Mouse (Mus musculus): Measurements from ENCODE around the gene Hoxc8. TPM values are rescaled to one million over a fixed set of nuclear protein-coding genes. Genes with fewer than 3 reads are reported as not detected.

Hoxc8 gene
- polyA plus RNA-seq (2012; ENCODE audit: low replicate concordance), result not detected in 2 replicates

DNA sequence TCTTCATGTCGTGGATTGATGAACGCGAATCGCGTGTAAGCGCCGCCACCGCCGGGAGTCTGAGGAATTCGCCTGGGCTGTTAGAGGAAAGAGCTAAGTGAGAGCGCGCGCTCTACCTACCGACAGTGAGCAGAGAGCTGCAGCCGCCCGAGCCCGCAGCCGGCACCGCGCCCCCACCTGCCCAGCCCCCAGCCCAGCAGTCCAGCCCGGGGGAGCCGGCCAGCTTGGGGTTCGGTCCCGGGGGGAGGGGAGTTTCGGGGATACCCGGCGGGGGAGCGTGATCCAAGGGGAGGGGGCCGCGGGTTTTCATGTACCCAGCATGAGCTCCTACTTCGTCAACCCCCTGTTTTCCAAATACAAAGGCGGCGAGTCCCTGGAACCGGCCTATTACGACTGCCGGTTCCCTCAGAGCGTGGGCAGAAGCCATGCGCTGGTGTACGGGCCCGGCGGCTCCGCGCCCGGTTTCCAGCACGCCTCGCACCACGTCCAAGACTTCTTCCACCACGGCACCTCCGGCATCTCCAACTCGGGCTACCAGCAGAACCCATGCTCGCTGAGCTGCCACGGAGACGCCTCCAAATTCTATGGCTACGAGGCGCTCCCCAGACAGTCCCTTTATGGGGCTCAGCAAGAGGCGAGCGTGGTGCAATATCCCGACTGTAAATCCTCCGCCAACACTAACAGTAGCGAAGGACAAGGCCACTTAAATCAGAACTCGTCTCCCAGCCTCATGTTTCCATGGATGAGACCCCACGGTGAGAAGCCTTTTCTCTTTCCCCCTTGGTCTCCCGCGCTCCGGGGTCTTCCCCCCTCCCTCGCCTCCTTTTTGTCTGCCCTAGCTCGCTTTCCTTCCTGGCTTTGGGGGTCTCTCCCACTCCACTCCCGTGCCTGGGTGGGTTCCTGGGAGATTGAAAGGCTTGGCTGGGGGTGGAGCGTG, at the start of gene Hoxc8:
Gene Hoxc8 (plus strand): TSS at position 147 of the 937 bp plus-strand sequence.

DNA sequence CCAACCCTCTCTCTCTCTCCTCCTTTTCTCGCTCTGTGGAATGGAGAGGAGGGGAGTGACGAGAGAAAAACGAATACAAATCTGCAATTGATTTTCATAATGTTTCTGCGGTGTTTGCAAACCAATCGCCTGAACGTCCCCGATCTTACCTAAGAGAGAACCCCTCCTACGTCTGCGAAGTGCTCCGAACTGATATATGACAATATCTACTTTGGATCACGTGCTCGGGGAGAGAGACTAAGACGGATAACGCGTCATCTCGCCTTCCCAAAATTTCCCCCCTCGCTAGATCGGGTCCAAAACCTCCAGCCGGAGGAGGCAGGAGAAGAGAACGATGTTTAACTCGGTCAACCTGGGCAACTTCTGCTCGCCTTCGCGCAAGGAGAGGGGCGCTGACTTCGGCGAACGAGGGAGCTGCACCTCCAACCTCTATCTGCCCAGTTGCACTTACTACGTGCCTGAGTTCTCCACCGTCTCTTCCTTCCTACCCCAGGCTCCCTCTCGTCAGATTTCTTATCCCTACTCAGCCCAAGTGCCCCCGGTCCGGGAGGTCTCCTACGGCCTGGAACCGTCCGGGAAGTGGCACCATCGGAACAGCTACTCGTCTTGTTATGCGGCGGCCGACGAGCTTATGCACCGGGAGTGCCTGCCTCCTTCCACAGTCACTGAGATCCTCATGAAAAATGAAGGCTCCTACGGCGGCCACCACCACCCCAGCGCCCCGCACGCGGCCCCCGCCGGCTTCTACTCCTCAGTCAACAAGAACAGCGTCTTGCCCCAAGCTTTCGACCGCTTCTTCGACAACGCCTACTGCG, 36.0 kb upstream of the Hoxc8 start, which contains the start of gene Hoxc11:
Gene Hoxc11 (plus strand): TSS at position 236 of the 815 bp plus-strand sequence.

DNA sequence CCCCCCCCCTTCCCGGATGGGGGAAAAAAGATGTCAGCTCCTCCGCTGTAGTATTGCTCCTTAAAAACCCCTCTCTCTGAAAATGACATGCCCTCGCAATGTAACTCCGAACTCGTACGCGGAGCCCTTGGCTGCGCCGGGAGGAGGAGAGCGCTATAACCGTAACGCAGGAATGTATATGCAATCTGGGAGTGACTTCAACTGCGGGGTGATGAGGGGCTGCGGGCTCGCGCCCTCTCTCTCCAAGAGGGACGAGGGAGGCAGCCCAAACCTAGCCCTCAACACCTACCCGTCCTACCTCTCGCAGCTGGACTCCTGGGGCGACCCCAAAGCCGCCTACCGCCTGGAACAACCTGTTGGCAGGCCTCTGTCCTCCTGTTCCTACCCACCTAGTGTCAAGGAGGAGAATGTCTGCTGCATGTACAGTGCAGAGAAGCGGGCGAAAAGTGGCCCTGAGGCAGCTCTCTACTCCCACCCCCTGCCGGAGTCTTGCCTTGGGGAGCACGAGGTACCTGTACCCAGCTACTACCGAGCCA, 23.6 kb upstream of the Hoxc8 start, which contains the start of gene Hoxc10:
Gene Hoxc10 (plus strand): TSS at position 21 of the 536 bp plus-strand sequence.

DNA sequence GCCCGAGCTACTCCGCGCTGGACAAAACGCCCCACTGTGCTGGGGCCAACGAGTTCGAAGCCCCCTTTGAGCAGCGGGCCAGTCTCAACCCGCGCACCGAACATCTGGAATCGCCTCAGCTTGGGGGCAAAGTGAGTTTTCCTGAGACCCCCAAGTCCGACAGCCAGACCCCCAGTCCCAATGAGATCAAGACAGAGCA, 23.2 kb upstream of the Hoxc8 start, which contains the start of gene Hoxc5:
Gene Hoxc5 (plus strand): TSS at position 132 of the 199 bp plus-strand sequence.

DNA sequence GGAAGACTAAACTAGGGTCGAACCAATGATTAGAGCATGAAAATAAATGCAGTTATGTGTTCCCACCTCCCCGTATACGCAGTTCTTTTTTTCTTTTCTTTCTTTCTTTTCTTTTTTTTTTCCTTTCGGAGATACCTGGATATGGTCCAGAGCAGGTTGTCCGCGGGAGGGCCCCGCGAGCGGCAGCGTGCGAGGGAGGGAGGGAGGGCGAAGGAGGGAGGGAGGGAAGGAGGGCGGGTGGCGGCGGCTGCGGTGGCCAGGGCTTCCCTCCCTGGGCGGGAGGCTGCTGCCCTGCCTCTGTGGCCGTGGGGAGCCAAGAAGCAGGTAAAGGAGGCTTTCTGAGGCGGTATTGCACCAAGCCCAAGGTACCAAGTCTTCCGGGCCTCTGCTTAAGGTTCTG, 14.2 kb upstream of the Hoxc8 start, which contains the start of gene Hoxc9:
Gene Hoxc9 (plus strand): TSS at position 269 of the 400 bp plus-strand sequence.

DNA sequence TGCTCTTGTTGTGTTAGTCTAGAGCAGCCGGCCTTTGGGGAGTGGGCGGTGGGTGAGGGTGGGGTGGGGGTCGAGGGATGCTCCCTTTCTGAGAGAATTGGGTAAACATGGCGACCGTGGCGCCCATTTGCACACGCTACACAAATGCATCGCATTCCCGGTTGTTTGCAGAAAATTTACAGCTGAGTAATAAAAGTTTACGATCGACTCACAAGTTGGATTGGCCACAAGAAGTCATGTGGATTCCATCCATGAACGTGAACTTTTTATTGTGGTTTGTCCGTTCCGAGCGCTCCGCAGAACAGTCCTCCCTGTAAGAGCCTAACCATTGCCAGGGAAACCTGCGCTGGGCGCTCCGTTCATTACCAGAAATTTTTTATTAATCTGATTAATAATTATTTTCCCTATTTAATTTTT, 7.5 kb downstream of the Hoxc8 start, which contains the start of gene Hoxc6:
Gene Hoxc6 (plus strand): TSS at position 319 of the 417 bp plus-strand sequence.

DNA sequence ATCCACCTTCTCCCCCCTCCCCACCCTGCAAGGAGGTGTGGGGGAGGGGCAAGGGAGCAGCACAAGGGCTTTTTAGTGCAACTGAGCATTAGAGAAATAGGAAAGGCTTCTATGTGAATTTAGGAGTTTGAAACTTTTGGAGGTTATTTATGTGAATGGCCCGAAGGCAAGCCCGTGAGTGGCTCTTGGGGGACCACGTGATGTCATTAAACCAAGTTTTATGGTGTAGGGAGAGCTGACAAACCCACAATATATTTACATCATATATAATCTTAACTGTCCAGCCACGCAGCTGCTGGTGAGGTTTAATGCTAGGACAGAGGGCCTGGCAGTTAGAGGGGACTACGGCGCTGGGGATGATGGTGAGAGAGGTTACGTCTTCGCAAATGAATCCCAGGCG, 28.2 kb downstream of the Hoxc8 start, which contains the start of gene Hoxc4:
Gene Hoxc4 (plus strand): TSS at position 299 of the 400 bp plus-strand sequence.

Other genes with a start within 250 kb of the Hoxc8 start
- not detected in 2 replicates for gene Hoxc13, start 69.5 kb upstream of the Hoxc8 start, polyA plus RNA-seq (2012; ENCODE audit: low replicate concordance)
- not detected in 2 replicates for gene Hoxc12, start 53.9 kb upstream of the Hoxc8 start, polyA plus RNA-seq (2012; ENCODE audit: low replicate concordance)
- gene Hoxc11, start 36.2 kb upstream of the Hoxc8 start, polyA plus RNA-seq (2012; ENCODE audit: low replicate concordance), result 0.11 TPM in 1 of 2 replicates, not detected in the other
- 0.18 TPM in 1 of 2 replicates, not detected in the other for gene Hoxc10, start 23.8 kb upstream of the Hoxc8 start, polyA plus RNA-seq (2012; ENCODE audit: low replicate concordance)
- gene Hoxc5, start 23.2 kb upstream of the Hoxc8 start, polyA plus RNA-seq (2012; ENCODE audit: low replicate concordance), result 0.06 TPM in 1 of 2 replicates, not detected in the other
- gene Hoxc9, start 14.2 kb upstream of the Hoxc8 start, polyA plus RNA-seq (2012; ENCODE audit: low replicate concordance), result not detected in 2 replicates
- 0.27 and 0.62 TPM in 2 replicates for gene Hoxc6, start 7.7 kb downstream of the Hoxc8 start, polyA plus RNA-seq (2012; ENCODE audit: low replicate concordance)
- 0.55 TPM in 1 of 2 replicates, not detected in the other for gene Hoxc4, start 28.3 kb downstream of the Hoxc8 start, polyA plus RNA-seq (2012; ENCODE audit: low replicate concordance)
- 1.9 TPM in 2 replicates for gene Smug1, start 176.5 kb downstream of the Hoxc8 start, polyA plus RNA-seq (2012; ENCODE audit: low replicate concordance)
- gene Cbx5, start 249.2 kb downstream of the Hoxc8 start, polyA plus RNA-seq (2012; ENCODE audit: low replicate concordance), result 3.3 and 8.9 TPM in 2 replicates
- gene Hnrnpa1, start 249.8 kb downstream of the Hoxc8 start, polyA plus RNA-seq (2012; ENCODE audit: low replicate concordance), result 38.4 and 107 TPM in 2 replicates